Mouse (Mus musculus) intestine, embryonic 14.5 days (tissue): ENCODE results near the gene Nxpe3. TPM values are rescaled to one million over a fixed set of nuclear protein-coding genes. Genes with fewer than 3 reads are reported as not detected.
"Not testable (repeated sequence)": the region's sequence is repeated elsewhere in the genome, so short reads cannot be mapped to it uniquely, and the experiment has no call there.

Experiments used
- ATAC-seq: fragments of 200-750 bp; cut with Nextera tagmentation; replicated peaks from 2 replicates; pipeline ENCODE4 v1.8.0; 2017; ENCODE audit warnings: low read depth, moderate number of reproducible peaks, moderate TSS enrichment, moderate library complexity; ENCODE audit not compliant: low FRiP score, low TSS enrichment
- DNase-seq: peaks from one replicate; pipeline ENCODE4 v3.0.0-alpha.2; 2018; ENCODE audit warnings: low spot score
- H3K27ac ChIP-seq: fragments of 300-500 bp; sonication (generic); 2 replicates; pipeline ENCODE4 v1.5.1; 2014; ENCODE audit warnings: low read depth, mild to moderate bottlenecking, control low read depth
- H3K27me3 ChIP-seq: fragments of 300-500 bp; sonication (generic); replicated peaks from 2 replicates; pipeline ENCODE4 v1.6.1; 2014; ENCODE audit warnings: low read length, control low read depth; ENCODE audit not compliant: control insufficient read depth, insufficient read depth
- H3K36me3 ChIP-seq: fragments of 300-500 bp; sonication (generic); 2 replicates; pipeline ENCODE4 v1.6.1; 2014; ENCODE audit warnings: low read length, control low read depth; ENCODE audit not compliant: control insufficient read depth, insufficient read depth
- H3K4me1 ChIP-seq: fragments of 300-500 bp; sonication (generic); replicated peaks from 2 replicates; pipeline ENCODE4 v1.6.1; 2014; ENCODE audit warnings: low read length, control low read depth, mixed read lengths; ENCODE audit not compliant: control insufficient read depth, insufficient read depth
- H3K4me2 ChIP-seq: fragments of 300-500 bp; sonication (generic); 2 replicates; pipeline ENCODE4 v1.6.1; 2014; ENCODE audit warnings: low read length
- H3K4me3 ChIP-seq: fragments of 300-500 bp; sonication (generic); 2 replicates; pipeline ENCODE4 v1.5.1; 2014; ENCODE audit warnings: low read depth, low read length, control low read depth, mixed read lengths
- H3K9ac ChIP-seq: fragments of 300-500 bp; sonication (generic); 2 replicates; pipeline ENCODE4 v1.6.1; 2014; ENCODE audit warnings: mild to moderate bottlenecking, low read length
- H3K9me3 ChIP-seq: fragments of 300-500 bp; sonication (generic); 2 replicates; pipeline ENCODE4 v1.6.1; 2016; ENCODE audit warnings: low read length, control low read depth; ENCODE audit not compliant: control insufficient read depth
- WGBS: fragments of 180-500 bp; shearing (Covaris S2); extraction: QIAGEN DNeasy Blood & Tissue Kit; methylation state at CpG from one replicate; pipeline ENCODE4 v1.1.7; 2014; 5-methylcytosine and 5-hydroxymethylcytosine counted together
- polyA plus RNA-seq: library from polyadenylated mRNA; unstranded; fragments of >200 nt; fragmentation: Nextera tagmentation; extraction: Ambion mirVana; gene quantifications from 2 replicates; pipeline ENCODE4 v1.2.1, GENCODE M21; 2014

Nxpe3 gene
- polyA plus RNA-seq, 1 experiment from 2014 or later, result 1.5 TPM

GRCm38 (mm10) chr16:55837653-55838052, 57.4 kb downstream of the Nxpe3 start:
- WGBS, result 90% methylated on average over 8 of the region's 8 CpGs
- not testable (repeated sequence) for ATAC-seq

GRCm38 (mm10) chr16:55837168-55837567, 57.9 kb downstream of the Nxpe3 start:
- no peak for ATAC-seq
- no peak for DNase-seq
- Histone ChIP-seq H3K4me3 (no peak overlapping the region), H3K4me2 (no peak overlapping the region), H3K9me3 (no peaks in the 10 kb centered on the region), H3K36me3 (peaks cover 9% of the 10 kb centered on the region; the same call in 1 of the 2 replicates), H3K4me1 (0 out of 2 replicates have a peak, but pooled peaks cover 3% of the 10 kb centered on the region), H3K27me3 (no peaks in the 10 kb centered on the region), H3K27ac (no peak overlapping the region), H3K9ac (no peak overlapping the region)
- WGBS, result 75% methylated on average over 2 of the region's 2 CpGs

More at GRCm38 (mm10) chr16:55837653-55838052, 57.4 kb downstream of the Nxpe3 start:
- not testable (repeated sequence) for H3K27me3 ChIP-seq, H3K9me3 ChIP-seq, H3K9ac ChIP-seq, DNase-seq, H3K27ac ChIP-seq, H3K4me1 ChIP-seq, H3K36me3 ChIP-seq
- H3K4me3 ChIP-seq, result 0 out of 2 replicates have a peak overlapping the region, but pooled peaks have one; percentile 68
- peak overlapping the region; percentile 59 for H3K4me2 ChIP-seq

- no peak overlapping the region for H3K4me3 ChIP-seq
- H3K4me2 ChIP-seq, result no peak overlapping the region
- ATAC-seq (no peak), DNase-seq (no peak)
- H3K27ac ChIP-seq, result no peak overlapping the region
- H3K27me3 ChIP-seq, result no peaks in the 10 kb centered on the region
- H3K4me1 ChIP-seq, result 0 out of 2 replicates have a peak, but pooled peaks cover 3% of the 10 kb centered on the region
- H3K9ac ChIP-seq, result no peak overlapping the region
- peaks cover 9% of the 10 kb centered on the region; the same call in 1 of the 2 replicates for H3K36me3 ChIP-seq
- H3K9me3 ChIP-seq, result no peaks in the 10 kb centered on the region
Observed at GRCm38 (mm10) chr16:55835798-55836197, 59.3 kb downstream of the Nxpe3 start.

GRCm38 (mm10) chr16:55832617-55833016, 62.5 kb downstream of the Nxpe3 start:
- no peak for DNase-seq
- Histone ChIP-seq H3K9ac (no peak overlapping the region), H3K4me1 (no peaks in the 10 kb centered on the region), H3K27me3 (no peaks in the 10 kb centered on the region), H3K4me2 (no peak overlapping the region), H3K4me3 (no peak overlapping the region), H3K36me3 (peaks cover 9% of the 10 kb centered on the region; the same call in 1 of the 2 replicates), H3K27ac (no peak overlapping the region), H3K9me3 (no peaks in the 10 kb centered on the region)
- WGBS, result 91% methylated on average over 8 of the region's 8 CpGs
- no peak for ATAC-seq

- WGBS, result 89% methylated on average over 6 of the region's 6 CpGs
- no peak for DNase-seq
Observed at GRCm38 (mm10) chr16:55832040-55832439, 63.0 kb downstream of the Nxpe3 start.

GRCm38 (mm10) chr16:55831451-55831850, 63.6 kb downstream of the Nxpe3 start:
- H3K4me2 ChIP-seq, result no peak overlapping the region
- 90% methylated on average over 1 of the region's 1 CpGs for WGBS
- peaks cover 9% of the 10 kb centered on the region; the same call in 1 of the 2 replicates for H3K36me3 ChIP-seq
- no peak for DNase-seq
- no peak overlapping the region for H3K4me3 ChIP-seq
- no peaks in the 10 kb centered on the region for H3K4me1 ChIP-seq
- H3K9ac ChIP-seq, result no peak overlapping the region
- H3K27ac ChIP-seq, result no peak overlapping the region
- no peaks in the 10 kb centered on the region for H3K27me3 ChIP-seq
- H3K9me3 ChIP-seq, result no peaks in the 10 kb centered on the region
- ATAC-seq, result no peak

More at GRCm38 (mm10) chr16:55832040-55832439, 63.0 kb downstream of the Nxpe3 start:
- Histone ChIP-seq H3K36me3 (peaks cover 9% of the 10 kb centered on the region; the same call in 1 of the 2 replicates), H3K4me1 (no peaks in the 10 kb centered on the region), H3K27ac (no peak overlapping the region), H3K27me3 (no peaks in the 10 kb centered on the region), H3K4me3 (no peak overlapping the region), H3K4me2 (no peak overlapping the region), H3K9me3 (no peaks in the 10 kb centered on the region), H3K9ac (no peak overlapping the region)
- no peak for ATAC-seq

GRCm38 (mm10) chr16:55823398-55824155, 71.5 kb downstream of the Nxpe3 start:
- peak overlapping the region; percentile 5; the same call in 1 of the 2 replicates for H3K27ac ChIP-seq
- no peaks in the 10 kb centered on the region for H3K9me3 ChIP-seq
- H3K36me3 ChIP-seq, result no peaks in the 10 kb centered on the region
- peak overlapping the region; percentile 63; the same call in 1 of the 2 replicates for H3K4me2 ChIP-seq
- no peaks in the 10 kb centered on the region for H3K27me3 ChIP-seq
- peaks cover 26% of the 10 kb centered on the region for H3K4me1 ChIP-seq
- ATAC-seq (no peak), DNase-seq (peak; percentile 49)
- no peak overlapping the region for H3K4me3 ChIP-seq
- H3K9ac ChIP-seq, result no peak overlapping the region
- WGBS, result 51% methylated on average over 11 of the region's 11 CpGs

- Histone ChIP-seq H3K36me3 (peaks cover 5% of the 10 kb centered on the region), H3K27ac (peak overlapping the region; percentile 86; the same call in 1 of the 2 replicates), H3K4me3 (peak overlapping the region; percentile 85), H3K9me3 (no peaks in the 10 kb centered on the region), H3K27me3 (no peaks in the 10 kb centered on the region), H3K4me1 (peaks cover 26% of the 10 kb centered on the region), H3K4me2 (peak overlapping the region; percentile 63), H3K9ac (peak overlapping the region; percentile 90)
- ATAC-seq (no peak), DNase-seq (peak; percentile 48)
- 25% methylated on average over 18 of the region's 18 CpGs for WGBS
Observed at GRCm38 (mm10) chr16:55822741-55823397, 72.2 kb downstream of the Nxpe3 start.
